Mouse (Mus musculus): ENCODE results near the gene Pcna. TPM values are rescaled to one million over a fixed set of nuclear protein-coding genes. Genes with fewer than 3 reads are reported as not detected.

Pcna gene
- total RNA-seq (2021) (10 to 100 TPM; 36.5 to 39.9 TPM), polyA plus RNA-seq (2012; rRNA removed) (25.9 and 35.8 TPM in 2 replicates)
- long read RNA-seq, transcript Pcna-201 (6 exons, 1,518 nt) = major isoform, 11 of 14 reads
- long read RNA-seq, partial matches to known transcripts = 3 of 14 reads
- long read RNA-seq, other reads (novel, unspliced or antisense) = 0 of 14 reads

DNA sequence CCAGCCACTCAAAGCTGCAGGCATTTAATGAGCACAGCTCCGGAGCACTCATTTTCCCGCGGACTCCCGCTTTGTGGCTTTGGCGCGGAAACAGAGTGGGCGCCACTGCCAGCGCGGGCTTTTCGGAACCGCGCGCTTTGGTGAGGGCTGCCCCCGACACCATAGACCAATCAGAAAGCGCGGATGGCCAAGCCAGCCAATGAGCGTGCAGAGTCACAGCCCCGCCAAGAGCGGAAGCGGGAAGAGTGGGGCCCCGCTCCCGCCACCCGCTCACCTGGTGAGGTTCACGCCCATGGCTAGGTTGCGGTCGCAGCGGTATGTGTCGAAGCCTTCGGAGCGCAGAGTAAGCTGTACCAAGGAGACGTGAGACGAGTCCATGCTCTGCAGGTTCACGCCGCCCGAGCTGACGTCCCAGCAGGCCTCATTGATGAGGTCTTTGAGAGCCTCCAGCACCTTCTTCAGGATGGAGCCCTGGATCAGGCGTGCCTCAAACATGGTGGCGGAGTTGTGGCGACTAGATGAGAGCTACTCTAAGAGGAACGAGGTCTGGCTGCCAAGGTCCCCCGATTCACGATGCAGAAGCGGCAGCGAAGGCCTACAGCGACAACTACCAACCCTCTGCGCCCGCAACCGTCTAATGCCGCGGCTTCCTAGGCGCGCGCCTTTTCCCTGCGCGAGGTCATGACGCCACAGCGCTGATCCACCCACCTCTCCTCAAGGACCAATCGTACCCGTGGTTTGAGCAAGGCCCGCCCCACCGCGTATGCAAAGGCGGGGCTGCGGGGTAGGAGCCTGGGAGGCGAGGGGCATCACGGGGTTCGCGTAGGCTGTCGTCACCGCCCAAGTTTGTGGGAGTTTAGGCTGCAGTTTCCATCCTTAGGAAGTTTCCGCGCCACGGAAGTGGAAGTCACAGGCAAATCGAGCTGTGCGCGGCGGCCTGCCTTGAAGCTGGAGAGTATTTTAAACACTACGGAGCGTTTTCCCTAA, at the start of gene Pcna:
Gene Pcna, minus strand, starts transcription at position 773 of the 987 bp plus-strand sequence.
- no peaks in the 10 kb centered on the region for H3K79me2 ChIP-seq (replicated peaks; ENCODE audit: control insufficient read depth, insufficient read depth, low read length)
- WGBS = under 1% methylated on average over 79 of the region's 79 CpGs
- peak; percentile 96 for TF ChIP-seq POLR2A (IDR thresholded peaks at IDR 0.05; ENCODE audit: insufficient read depth, low read depth, low read length)
- TF ChIP-seq CTCF (IDR thresholded peaks at IDR 0.05) = no peak
- peak; percentile 87; the same call in 1 of the 2 replicates for TF ChIP-seq EP300 (IDR thresholded peaks at IDR 0.05; ENCODE audit: insufficient read depth, low read depth, low read length)
- peaks cover 9% of the 10 kb centered on the region for H3K36me3 ChIP-seq (ENCODE audit: control insufficient read depth, insufficient read depth, low read length)
- peaks cover 3% of the 10 kb centered on the region for H3K4me1 ChIP-seq (ENCODE audit: control insufficient read depth, insufficient read depth, low read length)
- no peaks in the 10 kb centered on the region for H3K27me3 ChIP-seq (ENCODE audit: control insufficient read depth, insufficient read depth, low read length)
- H3K9ac ChIP-seq (ENCODE audit: low read depth, low read length) = peak within 1 kb of the TSS; percentile 65
- peak; percentile 97 to 99 for DNase-seq
- intact Hi-C loops (cut with DNase I) = loop anchor here (5.0 kb wide), 1 partner anchor 434 kb away; the partner anchor contains the start of gene Shld1
- H3K4me3 ChIP-seq = peak within 1 kb of the TSS; percentile 65
- H3K27ac ChIP-seq = peak within 1 kb of the TSS; percentile 84

DNA sequence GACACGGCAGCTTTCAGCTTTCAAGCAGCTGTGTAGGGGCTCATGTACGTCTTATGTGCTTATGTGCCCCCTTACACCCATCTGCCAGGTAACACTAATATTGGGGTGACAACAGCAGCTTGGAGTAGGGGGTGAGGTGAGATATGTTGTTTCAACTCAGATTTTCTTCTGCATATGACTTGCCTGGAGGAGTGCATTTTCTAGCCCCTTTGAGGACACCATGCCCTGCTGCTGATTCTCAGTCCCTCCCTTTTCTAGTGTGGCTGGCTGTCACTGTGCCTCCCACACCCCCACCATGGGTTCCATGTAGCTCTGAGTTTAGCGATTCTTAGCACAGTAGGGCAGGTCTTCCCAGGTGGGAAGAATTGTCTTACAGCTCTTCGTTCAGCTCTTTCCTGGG, 48.3 kb upstream of the Pcna start:
- no peak for DNase-seq
- Histone ChIP-seq H3K27ac (no peak overlapping the region), H3K9ac (ENCODE audit: low read depth, low read length) (no peak overlapping the region), H3K4me3 (no peak overlapping the region), H3K36me3 (ENCODE audit: control insufficient read depth, insufficient read depth, low read length) (no peaks in the 10 kb centered on the region), H3K27me3 (ENCODE audit: control insufficient read depth, insufficient read depth, low read length) (no peaks in the 10 kb centered on the region), H3K4me1 (ENCODE audit: control insufficient read depth, insufficient read depth, low read length) (no peaks in the 10 kb centered on the region; the same call in 1 of the 2 replicates), H3K79me2 (replicated peaks; ENCODE audit: control insufficient read depth, insufficient read depth, low read length) (no peaks in the 10 kb centered on the region; the same call in 1 of the 2 replicates)
- intact Hi-C loops (cut with DNase I) = no loop called here
- TF ChIP-seq POLR2A (IDR thresholded peaks at IDR 0.05; ENCODE audit: insufficient read depth, low read depth, low read length) (no peak), CTCF (IDR thresholded peaks at IDR 0.05) (no peak), EP300 (IDR thresholded peaks at IDR 0.05; ENCODE audit: insufficient read depth, low read depth, low read length) (no peak)
- 94% methylated on average over 4 of the region's 4 CpGs for WGBS

DNA sequence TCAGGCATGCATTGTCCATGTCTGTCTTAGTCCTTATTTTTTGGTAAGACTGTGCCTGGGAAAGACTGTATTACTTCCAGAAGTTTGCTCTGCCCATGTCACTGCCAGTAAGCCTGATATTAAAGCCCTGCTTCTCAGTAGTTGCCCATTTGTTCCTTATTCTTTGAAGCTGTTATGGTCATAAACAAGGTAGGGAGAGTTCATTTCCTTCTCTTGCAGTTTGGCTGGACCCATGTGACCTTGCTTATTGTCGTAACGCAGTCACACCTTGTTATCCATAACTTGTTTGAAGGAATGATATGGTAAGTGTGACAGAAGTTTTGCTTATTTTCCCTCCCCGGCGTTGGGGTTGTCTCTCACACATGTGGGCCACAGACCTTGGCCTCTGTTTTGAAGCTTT, 45.1 kb upstream of the Pcna start:
- DNase-seq = no peak
- Histone ChIP-seq H3K4me3 (no peak overlapping the region), H3K36me3 (ENCODE audit: control insufficient read depth, insufficient read depth, low read length) (peaks cover 2% of the 10 kb centered on the region), H3K27me3 (ENCODE audit: control insufficient read depth, insufficient read depth, low read length) (no peaks in the 10 kb centered on the region), H3K4me1 (ENCODE audit: control insufficient read depth, insufficient read depth, low read length) (peaks cover 1% of the 10 kb centered on the region), H3K79me2 (replicated peaks; ENCODE audit: control insufficient read depth, insufficient read depth, low read length) (peaks cover 5% of the 10 kb centered on the region), H3K27ac (no peak overlapping the region), H3K9ac (ENCODE audit: low read depth, low read length) (no peak overlapping the region)
- intact Hi-C loops (cut with DNase I) = no loop called here
- TF ChIP-seq CTCF (IDR thresholded peaks at IDR 0.05) (no peak), EP300 (IDR thresholded peaks at IDR 0.05; ENCODE audit: insufficient read depth, low read depth, low read length) (no peak), POLR2A (IDR thresholded peaks at IDR 0.05; ENCODE audit: insufficient read depth, low read depth, low read length) (no peak)
- WGBS = 92% methylated on average over 4 of the region's 4 CpGs

DNA sequence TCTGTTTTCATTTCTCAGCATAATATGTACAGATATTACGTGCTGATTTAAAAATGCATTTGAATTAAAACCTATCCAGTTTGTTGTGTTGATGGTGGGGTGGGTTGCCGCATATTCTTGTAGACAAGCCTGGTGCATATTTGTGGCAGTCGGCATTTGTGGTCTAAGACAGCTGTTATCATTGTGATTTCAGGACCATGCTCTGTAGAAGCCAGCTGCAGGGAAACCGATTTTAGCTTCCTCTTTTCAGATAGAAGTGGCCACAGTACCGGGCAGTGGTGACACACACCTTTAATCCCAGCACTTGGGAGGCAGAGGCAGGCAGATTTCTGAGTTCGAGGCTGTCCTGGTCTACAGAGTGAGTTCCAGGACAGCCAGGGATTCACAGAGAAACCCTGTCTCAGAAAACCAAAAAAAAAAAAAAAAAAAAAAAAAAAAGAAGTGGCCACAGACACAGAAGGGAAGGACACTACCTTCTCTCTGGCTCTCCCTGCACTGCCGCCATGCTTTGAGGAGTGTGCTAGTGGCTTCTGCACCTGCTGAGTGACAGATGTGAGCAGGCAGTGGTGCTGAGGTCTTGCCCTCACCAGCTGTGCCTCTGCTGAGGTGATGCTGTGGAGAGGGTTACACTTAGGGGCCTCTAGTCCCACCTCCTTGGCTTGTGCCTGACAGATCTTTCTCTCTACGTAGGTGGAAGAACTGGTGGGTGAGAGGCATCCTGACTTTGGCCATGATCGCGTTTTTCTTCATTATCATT, 40.8 kb upstream of the Pcna start:
- Histone ChIP-seq H3K4me1 (ENCODE audit: control insufficient read depth, insufficient read depth, low read length) (peaks cover 19% of the 10 kb centered on the region), H3K27ac (no peak overlapping the region; the same call in 1 of the 2 replicates), H3K79me2 (replicated peaks; ENCODE audit: control insufficient read depth, insufficient read depth, low read length) (peaks cover 8% of the 10 kb centered on the region; the same call in 1 of the 2 replicates), H3K4me3 (no peak overlapping the region), H3K27me3 (ENCODE audit: control insufficient read depth, insufficient read depth, low read length) (no peaks in the 10 kb centered on the region), H3K36me3 (ENCODE audit: control insufficient read depth, insufficient read depth, low read length) (peaks cover 14% of the 10 kb centered on the region), H3K9ac (ENCODE audit: low read depth, low read length) (no peak overlapping the region)
- intact Hi-C loops (cut with DNase I) = no loop called here
- TF ChIP-seq CTCF (IDR thresholded peaks at IDR 0.05) (no peak), EP300 (IDR thresholded peaks at IDR 0.05; ENCODE audit: insufficient read depth, low read depth, low read length) (no peak), POLR2A (IDR thresholded peaks at IDR 0.05; ENCODE audit: insufficient read depth, low read depth, low read length) (no peak)
- DNase-seq = no peak
- WGBS = 72% methylated on average over 10 of the region's 10 CpGs

DNA sequence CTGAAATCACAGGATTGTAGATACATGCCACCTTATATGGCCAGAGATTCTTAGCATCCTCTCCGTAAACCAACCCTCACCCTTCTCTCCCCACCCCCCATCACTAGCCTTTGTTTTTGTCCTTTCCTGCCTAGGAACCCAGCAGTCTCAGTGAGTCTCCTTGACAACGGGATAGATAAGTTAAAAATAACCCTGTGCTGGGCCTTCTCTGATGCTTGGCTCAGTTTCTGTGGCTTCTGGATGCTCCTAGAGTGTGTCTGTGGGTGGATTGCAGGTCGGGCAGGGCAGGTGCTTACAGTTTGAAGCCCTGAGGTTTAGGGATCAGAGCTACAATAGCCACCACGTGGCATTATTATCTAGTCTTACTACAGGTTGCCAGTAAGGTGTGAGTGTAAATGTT, 39.0 kb upstream of the Pcna start:
- Histone ChIP-seq H3K79me2 (replicated peaks; ENCODE audit: control insufficient read depth, insufficient read depth, low read length) (peaks cover 8% of the 10 kb centered on the region; the same call in 1 of the 2 replicates), H3K4me3 (no peak overlapping the region), H3K9ac (ENCODE audit: low read depth, low read length) (no peak overlapping the region), H3K4me1 (ENCODE audit: control insufficient read depth, insufficient read depth, low read length) (peaks cover 19% of the 10 kb centered on the region), H3K36me3 (ENCODE audit: control insufficient read depth, insufficient read depth, low read length) (peaks cover 17% of the 10 kb centered on the region), H3K27ac (peak overlapping the region; percentile 83), H3K27me3 (ENCODE audit: control insufficient read depth, insufficient read depth, low read length) (no peaks in the 10 kb centered on the region)
- DNase-seq = peak; percentile 47 to 71
- intact Hi-C loops (cut with DNase I) = no loop called here
- 4% methylated on average over 4 of the region's 4 CpGs for WGBS
- TF ChIP-seq CTCF (IDR thresholded peaks at IDR 0.05) (no peak), POLR2A (IDR thresholded peaks at IDR 0.05; ENCODE audit: insufficient read depth, low read depth, low read length) (no peak), EP300 (IDR thresholded peaks at IDR 0.05; ENCODE audit: insufficient read depth, low read depth, low read length) (no peak)
